Mouse (Mus musculus): ENCODE measurements around the gene Ryr1.

- TF ChIP-seq POLR2A (IDR thresholded peaks at IDR 0.05; ENCODE audit: borderline replicate concordance, low read depth, low read length) (no peak), CTCF (IDR thresholded peaks at IDR 0.05; ENCODE audit: low read depth, low read length) (no peak)
Measured at GRCm38 (mm10) chr7:29170755-29171561, 46.0 kb upstream of the Ryr1 start.

Measured in bone marrow macrophage, adult 2 months (primary cell).